Mouse (Mus musculus) intestine, embryonic 14.5 days (tissue): ENCODE measurements around the gene Vmn1r199. TPM values are rescaled to one million over a fixed set of nuclear protein-coding genes. Genes with fewer than 3 reads are reported as not detected.

Source experiments
- ATAC-seq: fragments of 200-750 bp; cut with Nextera tagmentation; replicated peaks from 2 replicates; pipeline ENCODE4 v1.8.0; 2017; ENCODE audit warnings: low read depth, moderate number of reproducible peaks, moderate TSS enrichment, moderate library complexity; ENCODE audit not compliant: low FRiP score, low TSS enrichment
- DNase-seq: peaks from one replicate; pipeline ENCODE4 v3.0.0-alpha.2; 2018; ENCODE audit warnings: low spot score
- H3K27ac ChIP-seq: fragments of 300-500 bp; sonication (generic); 2 replicates; pipeline ENCODE4 v1.5.1; 2014; ENCODE audit warnings: low read depth, mild to moderate bottlenecking, control low read depth
- H3K27me3 ChIP-seq: fragments of 300-500 bp; sonication (generic); replicated peaks from 2 replicates; pipeline ENCODE4 v1.6.1; 2014; ENCODE audit warnings: low read length, control low read depth; ENCODE audit not compliant: control insufficient read depth, insufficient read depth
- H3K36me3 ChIP-seq: fragments of 300-500 bp; sonication (generic); 2 replicates; pipeline ENCODE4 v1.6.1; 2014; ENCODE audit warnings: low read length, control low read depth; ENCODE audit not compliant: control insufficient read depth, insufficient read depth
- H3K4me1 ChIP-seq: fragments of 300-500 bp; sonication (generic); replicated peaks from 2 replicates; pipeline ENCODE4 v1.6.1; 2014; ENCODE audit warnings: low read length, control low read depth, mixed read lengths; ENCODE audit not compliant: control insufficient read depth, insufficient read depth
- H3K4me2 ChIP-seq: fragments of 300-500 bp; sonication (generic); 2 replicates; pipeline ENCODE4 v1.6.1; 2014; ENCODE audit warnings: low read length
- H3K4me3 ChIP-seq: fragments of 300-500 bp; sonication (generic); 2 replicates; pipeline ENCODE4 v1.5.1; 2014; ENCODE audit warnings: low read depth, low read length, control low read depth, mixed read lengths
- H3K9ac ChIP-seq: fragments of 300-500 bp; sonication (generic); 2 replicates; pipeline ENCODE4 v1.6.1; 2014; ENCODE audit warnings: mild to moderate bottlenecking, low read length
- H3K9me3 ChIP-seq: fragments of 300-500 bp; sonication (generic); 2 replicates; pipeline ENCODE4 v1.6.1; 2016; ENCODE audit warnings: low read length, control low read depth; ENCODE audit not compliant: control insufficient read depth
- WGBS: fragments of 180-500 bp; shearing (Covaris S2); extraction: QIAGEN DNeasy Blood & Tissue Kit; methylation state at CpG from one replicate; pipeline ENCODE4 v1.1.7; 2014; 5-methylcytosine and 5-hydroxymethylcytosine counted together
- polyA plus RNA-seq: library from polyadenylated mRNA; unstranded; fragments of >200 nt; fragmentation: Nextera tagmentation; extraction: Ambion mirVana; gene quantifications from 2 replicates; pipeline ENCODE4 v1.2.1, GENCODE M21; 2014

Vmn1r199 gene
- polyA plus RNA-seq, 1 experiment from 2014 or later: not detected

DNA sequence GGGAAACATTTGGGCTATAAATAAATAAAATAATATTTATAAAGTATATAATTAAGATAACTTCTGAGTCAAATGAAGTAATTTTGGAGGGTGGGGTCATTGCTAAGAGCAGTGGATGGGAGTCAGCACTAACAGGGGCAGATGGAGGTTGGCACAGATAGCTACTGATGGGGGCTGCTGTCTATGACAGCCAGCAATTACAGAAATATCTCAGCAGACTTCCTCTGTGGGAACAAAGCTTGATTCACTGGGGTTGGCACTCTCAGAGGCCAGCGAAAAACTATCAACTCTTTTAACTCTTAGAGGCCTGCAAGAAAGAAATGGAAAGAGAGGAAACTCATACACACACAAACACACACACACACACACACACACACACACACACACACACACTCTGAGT is 23.4 kb downstream of the Vmn1r199 start:
- no peaks in the 10 kb centered on the region for H3K27me3 ChIP-seq
- DNase-seq: no peak
- no peak overlapping the region for H3K4me2 ChIP-seq
- H3K9ac ChIP-seq: no peak overlapping the region
- H3K4me1 ChIP-seq: no peaks in the 10 kb centered on the region
- no peak overlapping the region for H3K4me3 ChIP-seq
- no peak overlapping the region for H3K27ac ChIP-seq
- H3K36me3 ChIP-seq: no peaks in the 10 kb centered on the region
- no peak for ATAC-seq
- 0 out of 2 replicates have a peak, but pooled peaks cover 9% of the 10 kb centered on the region for H3K9me3 ChIP-seq
- WGBS: 71% methylated on average over 1 of the region's 1 CpGs

Other genes with a start within 250 kb of the Vmn1r199 start
- gene Vmn1r191, start 195.8 kb upstream of the Vmn1r199 start, polyA plus RNA-seq: not detected in 2 replicates
- not detected in 2 replicates for gene Vmn1r192, start 188.7 kb upstream of the Vmn1r199 start, polyA plus RNA-seq
- gene Vmn1r193, start 156.7 kb upstream of the Vmn1r199 start, polyA plus RNA-seq: not detected in 2 replicates
- not detected in 2 replicates for gene Vmn1r194, start 135.6 kb upstream of the Vmn1r199 start, polyA plus RNA-seq
- gene Vmn1r195, start 109.3 kb upstream of the Vmn1r199 start, polyA plus RNA-seq: not detected in 2 replicates
- gene Vmn1r196, start 89.9 kb upstream of the Vmn1r199 start, polyA plus RNA-seq: not detected in 2 replicates
- gene Vmn1r197, start 55.2 kb upstream of the Vmn1r199 start, polyA plus RNA-seq: not detected in 2 replicates
- not detected in 2 replicates for gene Vmn1r198, start 29.5 kb upstream of the Vmn1r199 start, polyA plus RNA-seq
- gene Vmn1r200, start 10.6 kb downstream of the Vmn1r199 start, polyA plus RNA-seq: not detected in 2 replicates
- gene Vmn1r201, start 92.1 kb downstream of the Vmn1r199 start, polyA plus RNA-seq: not detected in 2 replicates
- gene Vmn1r202, start 125.6 kb downstream of the Vmn1r199 start, polyA plus RNA-seq: not detected in 2 replicates
- gene Vmn1r203, start 138.3 kb downstream of the Vmn1r199 start, polyA plus RNA-seq: not detected in 2 replicates
- not detected in 2 replicates for gene Vmn1r204, start 173.4 kb downstream of the Vmn1r199 start, polyA plus RNA-seq
- gene Vmn1r205, start 213.2 kb downstream of the Vmn1r199 start, polyA plus RNA-seq: not detected in 2 replicates
- not detected in 2 replicates for gene Vmn1r206, start 244.4 kb downstream of the Vmn1r199 start, polyA plus RNA-seq